Mouse (Mus musculus) embryonic facial prominence, embryonic 15.5 days (tissue): ENCODE measurements around the gene Exoc6b. TPM values are rescaled to one million over a fixed set of nuclear protein-coding genes. Genes with fewer than 3 reads are reported as not detected.

Experiments used
- ATAC-seq: fragments of 200-750 bp; cut with Nextera tagmentation; 2 replicates; pipeline ENCODE4 v1.8.0; 2017; ENCODE audit warnings: low read depth, moderate TSS enrichment; ENCODE audit not compliant: insufficient number of reproducible peaks, low FRiP score, low TSS enrichment
- H3K27ac ChIP-seq: fragments of 300-500 bp; sonication (generic); replicated peaks from 2 replicates; pipeline ENCODE4 v1.5.1; 2015; ENCODE audit warnings: mild to moderate bottlenecking, inconsistent platforms
- H3K27me3 ChIP-seq: fragments of 300-500 bp; sonication (generic); 2 replicates; pipeline ENCODE4 v1.6.1; 2015; ENCODE audit warnings: inconsistent platforms
- H3K36me3 ChIP-seq: fragments of 300-500 bp; sonication (generic); 2 replicates; pipeline ENCODE4 v1.6.1; 2015; ENCODE audit warnings: mild to moderate bottlenecking, inconsistent platforms
- H3K4me1 ChIP-seq: fragments of 300-500 bp; sonication (generic); 2 replicates; pipeline ENCODE4 v1.6.1; 2015; ENCODE audit warnings: inconsistent platforms
- H3K4me2 ChIP-seq: fragments of 300-500 bp; sonication (generic); replicated peaks from 2 replicates; pipeline ENCODE4 v1.6.1; 2015; ENCODE audit warnings: mild to moderate bottlenecking, inconsistent platforms
- H3K4me3 ChIP-seq: fragments of 300-500 bp; sonication (generic); replicated peaks from 2 replicates; pipeline ENCODE4 v1.5.1; 2015; ENCODE audit warnings: mild to moderate bottlenecking, inconsistent platforms
- H3K9ac ChIP-seq: fragments of 300-500 bp; sonication (generic); 2 replicates; pipeline ENCODE4 v1.6.1; 2015; ENCODE audit warnings: inconsistent platforms
- H3K9me3 ChIP-seq: fragments of 300-500 bp; sonication (generic); replicated peaks from 2 replicates; pipeline ENCODE4 v1.6.1; 2016; ENCODE audit warnings: inconsistent platforms
- WGBS: fragments of 180-500 bp; shearing (Covaris S2); methylation state at CpG from one replicate; pipeline ENCODE4 v1.1.7; 2015; 5-methylcytosine and 5-hydroxymethylcytosine counted together
- polyA plus RNA-seq: library from polyadenylated mRNA; unstranded; fragments of >200 nt; fragmentation: Nextera tagmentation; extraction: Ambion mirVana; gene quantifications from 2 replicates; pipeline ENCODE4 v1.2.1, GENCODE M21; 2015

Gene Exoc6b
- polyA plus RNA-seq, 1 experiment from 2014 or later, result 36.5 TPM

DNA sequence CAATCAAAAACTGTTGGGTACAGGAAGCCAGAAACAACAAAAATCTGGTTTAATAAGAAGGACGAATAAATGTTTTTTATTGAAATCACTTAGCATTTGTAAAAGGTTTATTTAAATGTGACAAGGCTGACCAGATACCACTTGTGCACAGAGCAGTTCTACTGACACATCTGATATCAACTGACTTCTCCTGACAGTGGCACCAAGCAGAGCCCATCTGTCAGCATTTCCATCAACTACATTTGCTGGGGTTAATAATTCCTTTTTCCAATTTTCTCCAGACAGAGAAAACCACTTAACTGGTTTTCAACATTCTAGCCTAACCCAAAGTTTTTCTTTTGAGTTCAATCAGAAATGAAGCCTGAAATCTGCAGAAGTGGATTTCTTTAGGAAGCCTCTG, 100.8 kb downstream of the Exoc6b start:
- no peaks in the 10 kb centered on the region for H3K36me3 ChIP-seq
- no peaks in the 10 kb centered on the region for H3K9me3 ChIP-seq
- H3K4me1 ChIP-seq, result peaks cover 7% of the 10 kb centered on the region; the same call in 1 of the 2 replicates
- no peak overlapping the region for H3K4me3 ChIP-seq
- no peak overlapping the region for H3K4me2 ChIP-seq
- no peak overlapping the region for H3K27ac ChIP-seq
- WGBS, result 25% methylated on average over 1 of the region's 1 CpGs
- no peak for ATAC-seq
- H3K9ac ChIP-seq, result no peak overlapping the region
- H3K27me3 ChIP-seq, result no peaks in the 10 kb centered on the region

DNA sequence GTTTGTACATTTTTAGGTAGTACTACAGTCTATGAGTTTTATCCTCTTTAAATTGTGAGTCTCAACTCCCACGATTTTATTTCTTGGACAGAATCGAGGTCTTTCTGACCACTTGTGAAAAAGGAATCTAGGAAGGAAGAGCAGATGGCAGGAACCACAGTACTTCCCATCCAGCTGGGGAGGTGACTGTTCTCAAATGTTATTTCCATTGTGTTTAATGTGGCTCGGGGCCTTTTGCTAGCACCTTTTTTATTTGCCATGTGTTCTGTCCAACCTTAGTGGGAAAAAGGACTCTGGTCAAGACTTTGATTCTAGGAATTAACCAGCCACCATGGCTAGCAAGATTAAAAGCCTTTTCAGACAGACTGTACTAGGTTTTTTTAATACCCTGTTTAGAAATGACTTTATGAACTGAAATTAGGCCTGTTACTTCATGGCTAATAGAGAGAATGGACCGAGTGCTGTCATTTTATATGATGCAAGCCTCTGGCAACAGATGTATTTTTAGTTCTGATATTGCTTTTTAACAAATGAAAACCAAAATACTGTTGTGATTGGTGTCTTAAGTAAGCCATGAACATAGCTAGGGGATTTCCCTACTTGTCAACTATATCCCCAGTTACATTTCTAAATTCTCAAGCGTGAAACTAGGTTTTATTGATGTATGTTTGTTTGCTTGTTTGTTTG, 104.4 kb downstream of the Exoc6b start:
- Histone ChIP-seq H3K4me1 (peaks cover 11% of the 10 kb centered on the region), H3K36me3 (no peaks in the 10 kb centered on the region), H3K27me3 (no peaks in the 10 kb centered on the region), H3K4me3 (no peak overlapping the region), H3K9me3 (no peaks in the 10 kb centered on the region), H3K9ac (no peak overlapping the region), H3K4me2 (no peak overlapping the region), H3K27ac (no peak overlapping the region)
- ATAC-seq, result no peak
- WGBS, result 74% methylated on average over 5 of the region's 5 CpGs

DNA sequence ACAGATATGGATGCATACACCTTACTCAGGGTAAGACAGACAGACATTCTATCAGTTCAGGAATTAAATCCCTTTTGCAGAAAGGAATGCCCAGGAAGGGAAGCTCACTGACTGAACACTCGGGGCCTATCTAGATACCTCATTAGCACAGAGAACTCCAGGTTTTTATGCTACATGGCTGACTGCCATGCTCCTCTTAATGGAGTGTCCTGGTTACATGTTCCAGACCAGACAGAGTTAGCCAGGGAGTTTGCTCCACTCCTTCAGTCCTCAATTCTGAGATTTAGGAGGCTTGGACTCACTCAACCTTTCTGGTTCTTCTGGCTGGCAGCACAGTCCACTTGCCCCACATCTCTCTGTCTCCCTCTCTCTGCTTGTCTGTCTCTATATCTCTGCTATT, 106.3 kb downstream of the Exoc6b start:
- H3K27me3 ChIP-seq, result no peaks in the 10 kb centered on the region
- peaks cover 7% of the 10 kb centered on the region for H3K4me1 ChIP-seq
- H3K9me3 ChIP-seq, result no peaks in the 10 kb centered on the region
- H3K4me2 ChIP-seq, result no peak overlapping the region
- H3K4me3 ChIP-seq, result no peak overlapping the region
- H3K36me3 ChIP-seq, result no peaks in the 10 kb centered on the region
- no peak overlapping the region for H3K27ac ChIP-seq
- 68% methylated on average over 1 of the region's 1 CpGs for WGBS
- no peak for ATAC-seq
- H3K9ac ChIP-seq, result no peak overlapping the region

GRCm38 (mm10) chr6:84961763-84962162, 107.5 kb downstream of the Exoc6b start:
- no peak for ATAC-seq
- Histone ChIP-seq H3K4me3 (no peak overlapping the region), H3K4me2 (no peak overlapping the region), H3K27ac (no peak overlapping the region), H3K9ac (no peak overlapping the region), H3K4me1 (peaks cover 6% of the 10 kb centered on the region; the same call in 1 of the 2 replicates), H3K27me3 (no peaks in the 10 kb centered on the region), H3K9me3 (no peaks in the 10 kb centered on the region), H3K36me3 (no peaks in the 10 kb centered on the region)
- 91% methylated on average over 3 of the region's 3 CpGs for WGBS

DNA sequence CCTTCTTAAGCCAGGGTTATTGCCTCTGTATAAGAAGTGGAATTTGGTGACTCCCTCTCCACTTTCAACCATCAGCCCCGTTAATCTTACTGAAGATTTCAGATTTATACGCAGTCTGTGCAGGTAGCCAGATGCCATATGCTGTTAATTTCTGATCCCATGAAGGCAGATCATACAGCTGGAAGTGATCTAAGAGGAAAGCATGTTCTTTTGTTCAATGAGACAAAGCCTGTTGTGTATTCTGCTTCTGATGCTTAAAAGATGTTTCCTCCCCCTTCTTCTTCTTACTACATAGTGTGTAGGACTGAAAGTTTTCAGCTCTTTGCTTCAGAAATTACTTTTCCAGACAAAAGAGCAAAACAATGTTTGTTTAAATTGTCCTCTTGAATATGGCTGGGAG, 109.8 kb downstream of the Exoc6b start:
- Histone ChIP-seq H3K9ac (no peak overlapping the region), H3K4me2 (no peak overlapping the region), H3K36me3 (no peaks in the 10 kb centered on the region), H3K27me3 (no peaks in the 10 kb centered on the region), H3K27ac (no peak overlapping the region), H3K4me3 (no peak overlapping the region), H3K4me1 (peaks cover 6% of the 10 kb centered on the region; the same call in 1 of the 2 replicates), H3K9me3 (no peaks in the 10 kb centered on the region)
- WGBS, result 32% methylated on average over 2 of the region's 2 CpGs
- ATAC-seq, result no peak

DNA sequence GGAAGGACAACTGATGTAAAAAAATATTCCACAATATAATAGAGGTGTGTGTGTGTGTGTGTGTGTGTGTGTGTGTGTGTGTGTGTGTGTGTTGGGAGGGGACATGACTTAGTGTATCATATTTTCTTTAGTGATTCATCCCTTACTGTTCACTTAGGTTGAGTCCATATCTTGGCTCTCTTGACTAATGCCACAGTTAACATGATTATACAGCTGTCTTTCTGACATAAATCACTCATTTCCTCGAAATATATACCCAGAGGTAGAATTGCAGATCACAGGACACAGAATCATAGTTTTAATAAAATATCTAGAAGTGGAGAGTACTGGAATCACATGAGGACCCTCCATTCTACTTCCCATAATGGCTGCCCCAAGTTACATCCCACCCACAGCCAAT, 117.7 kb downstream of the Exoc6b start:
- Histone ChIP-seq H3K4me1 (no peaks in the 10 kb centered on the region), H3K9me3 (no peaks in the 10 kb centered on the region), H3K36me3 (no peaks in the 10 kb centered on the region), H3K9ac (no peak overlapping the region), H3K27ac (no peak overlapping the region), H3K4me2 (no peak overlapping the region), H3K4me3 (no peak overlapping the region), H3K27me3 (no peaks in the 10 kb centered on the region)
- 58% methylated on average over 1 of the region's 1 CpGs for WGBS
- ATAC-seq, result no peak

- no peak overlapping the region for H3K9ac ChIP-seq
- no peaks in the 10 kb centered on the region for H3K9me3 ChIP-seq
- no peaks in the 10 kb centered on the region for H3K4me1 ChIP-seq
- no peak overlapping the region for H3K4me2 ChIP-seq
- H3K27me3 ChIP-seq, result no peaks in the 10 kb centered on the region
- H3K27ac ChIP-seq, result no peak overlapping the region
- 48% methylated on average over 3 of the region's 3 CpGs for WGBS
- no peak for ATAC-seq
- H3K36me3 ChIP-seq, result no peaks in the 10 kb centered on the region
- no peak overlapping the region for H3K4me3 ChIP-seq
Measured at GRCm38 (mm10) chr6:84946569-84946968, 122.7 kb downstream of the Exoc6b start.

DNA sequence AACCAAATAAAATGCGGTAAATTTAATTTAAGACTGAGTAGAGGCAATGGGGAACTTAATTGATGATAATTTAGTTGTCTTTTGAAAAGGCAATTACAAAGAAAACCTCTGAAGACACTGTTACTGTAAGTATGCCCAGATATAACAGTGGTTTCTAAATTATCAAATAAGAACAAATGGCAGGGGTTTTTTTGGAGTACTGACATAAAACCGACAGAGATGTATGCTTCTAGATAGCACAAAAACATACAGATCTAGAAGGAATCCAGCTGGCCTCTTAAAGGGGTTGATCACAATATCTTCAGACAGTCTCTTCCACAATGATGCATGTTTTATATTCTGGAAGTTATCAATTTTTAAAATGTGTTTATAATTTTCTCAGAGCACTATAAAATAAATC, 123.2 kb downstream of the Exoc6b start:
- Histone ChIP-seq H3K4me1 (no peaks in the 10 kb centered on the region), H3K27me3 (no peaks in the 10 kb centered on the region), H3K9me3 (no peaks in the 10 kb centered on the region), H3K4me3 (no peak overlapping the region), H3K4me2 (no peak overlapping the region), H3K27ac (no peak overlapping the region), H3K36me3 (no peaks in the 10 kb centered on the region), H3K9ac (no peak overlapping the region)
- no peak for ATAC-seq
- 73% methylated on average over 2 of the region's 2 CpGs for WGBS

- Histone ChIP-seq H3K27ac (no peak overlapping the region; the same call in 1 of the 2 replicates), H3K9ac (no peak overlapping the region), H3K4me1 (peaks cover 15% of the 10 kb centered on the region), H3K9me3 (no peaks in the 10 kb centered on the region), H3K27me3 (no peaks in the 10 kb centered on the region), H3K4me2 (no peak overlapping the region), H3K36me3 (no peaks in the 10 kb centered on the region), H3K4me3 (no peak overlapping the region)
- 37% methylated on average over 11 of the region's 11 CpGs for WGBS
- ATAC-seq, result 0 out of 2 replicates have a peak, but pooled peaks have one; percentile 51
Measured at GRCm38 (mm10) chr6:84932953-84933921, 136.1 kb downstream of the Exoc6b start.

DNA sequence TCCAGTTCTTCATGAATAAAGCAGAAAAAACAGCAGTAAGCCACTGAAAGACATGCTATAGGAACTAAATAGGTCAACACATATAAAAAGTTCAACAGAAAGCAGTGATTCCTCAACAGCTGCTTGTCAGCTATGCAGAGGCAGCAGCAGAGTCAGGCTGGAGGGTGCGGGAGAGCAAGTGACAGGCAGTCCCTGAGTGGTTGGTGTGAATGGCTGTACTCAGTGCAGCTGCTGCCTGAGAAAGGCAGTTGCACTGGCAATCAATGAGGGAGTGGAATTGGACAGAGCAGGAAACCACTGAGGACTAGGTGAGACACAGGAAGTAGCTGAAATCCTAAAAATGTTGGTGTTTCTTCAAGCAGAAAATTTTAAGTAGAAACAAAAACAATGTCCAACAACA, 138.3 kb downstream of the Exoc6b start:
- H3K9me3 ChIP-seq, result no peaks in the 10 kb centered on the region
- H3K27me3 ChIP-seq, result no peaks in the 10 kb centered on the region
- no peak for ATAC-seq
- 45% methylated on average over 1 of the region's 1 CpGs for WGBS
- H3K27ac ChIP-seq, result no peak overlapping the region
- H3K9ac ChIP-seq, result no peak overlapping the region
- no peak overlapping the region for H3K4me2 ChIP-seq
- H3K4me3 ChIP-seq, result no peak overlapping the region
- H3K36me3 ChIP-seq, result no peaks in the 10 kb centered on the region
- H3K4me1 ChIP-seq, result peaks cover 15% of the 10 kb centered on the region

GRCm38 (mm10) chr6:84926066-84926465, 143.2 kb downstream of the Exoc6b start:
- Histone ChIP-seq H3K27me3 (no peaks in the 10 kb centered on the region), H3K4me3 (no peak overlapping the region), H3K9ac (no peak overlapping the region), H3K4me2 (no peak overlapping the region), H3K27ac (no peak overlapping the region), H3K4me1 (peaks cover 6% of the 10 kb centered on the region), H3K9me3 (no peaks in the 10 kb centered on the region), H3K36me3 (no peaks in the 10 kb centered on the region)
- 49% methylated on average over 3 of the region's 3 CpGs for WGBS
- ATAC-seq, result no peak
